Mouse (Mus musculus): ENCODE data around the gene Tspoap1.

DNA sequence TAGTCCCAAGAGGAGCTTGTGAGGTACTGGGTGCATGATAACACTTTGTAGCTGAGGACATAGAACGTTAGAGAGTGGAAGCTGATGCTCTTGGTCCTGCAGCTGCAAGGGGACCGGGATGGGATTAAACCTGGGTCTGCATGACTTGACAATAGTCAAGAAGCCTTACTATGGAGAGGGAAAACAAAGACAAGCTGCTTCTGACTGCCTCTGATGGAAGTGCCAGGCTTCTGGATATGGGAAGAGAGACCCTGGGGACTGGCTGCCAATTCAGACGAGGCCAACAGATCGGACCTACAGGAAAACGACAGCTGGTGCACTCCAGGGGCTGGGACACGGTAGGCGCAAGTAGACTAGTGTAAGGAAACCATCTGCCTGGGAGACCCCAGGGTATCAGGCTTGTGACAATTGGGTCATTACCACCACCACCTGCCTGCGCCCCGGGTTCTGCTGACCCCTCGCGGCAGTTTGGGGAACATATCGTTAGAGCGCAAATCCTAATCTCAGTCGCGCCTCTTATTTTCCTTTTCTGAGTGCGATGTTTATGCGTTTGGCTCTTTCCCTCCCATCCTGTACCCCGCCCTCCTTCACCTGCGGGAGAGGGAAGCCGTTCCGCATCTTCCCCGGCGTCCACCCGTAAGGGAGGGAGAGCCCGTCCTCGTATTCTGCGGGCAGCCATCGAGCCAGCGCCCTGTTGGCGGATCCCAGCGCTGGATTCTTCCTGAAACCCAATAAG, 56.5 kb downstream of the Tspoap1 start:
- TF ChIP-seq POLR2A (IDR thresholded peaks at IDR 0.05; ENCODE audit: borderline replicate concordance, control insufficient read depth, low read depth, low read length) (no peak), CTCF (IDR thresholded peaks at IDR 0.05; ENCODE audit: control insufficient read depth, insufficient read depth, low read length) (peak; percentile 78)

Data from bone marrow, adult 2 months (tissue).